Mouse (Mus musculus): ENCODE data around the gene Pold2.

GRCm38 (mm10) chr11:5825432-5825831 is 52.7 kb downstream of the Pold2 start:
- TF ChIP-seq CTCF (IDR thresholded peaks at IDR 0.05; ENCODE audit: low read depth) = no peak
- TF ChIP-seq EP300 (IDR thresholded peaks at IDR 0.05; ENCODE audit: low read depth) = no peak
